Mouse (Mus musculus): ENCODE measurements around the gene Hacl1. TPM values are rescaled to one million over a fixed set of nuclear protein-coding genes. Genes with fewer than 3 reads are reported as not detected.

The Hacl1 gene
- polyA plus RNA-seq, 1 experiment, result 19.6 TPM

DNA sequence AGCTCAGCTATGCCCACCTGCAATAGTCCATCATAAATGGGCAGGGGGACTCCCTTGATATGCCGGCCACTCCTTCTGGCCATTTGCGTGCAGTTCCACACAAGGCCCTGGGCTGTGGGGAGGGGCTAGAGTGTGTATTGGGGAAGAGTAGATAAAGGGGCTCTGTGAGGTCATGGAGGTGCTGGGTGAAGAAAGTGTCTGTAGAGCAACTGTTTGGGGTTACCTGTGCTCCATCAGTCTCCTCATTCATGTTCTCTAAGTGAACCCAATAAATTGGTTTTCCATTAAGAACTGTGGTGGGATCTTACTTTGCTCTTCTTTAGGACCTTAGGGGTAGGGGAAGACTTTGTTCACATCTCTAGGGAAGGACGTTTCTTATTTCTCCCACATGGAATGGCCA lies 49.8 kb downstream of the Hacl1 start, which contains the start of gene Colq:
Colq (minus strand) TSS at position 101 of the 400 bp plus-strand sequence.
- TF ChIP-seq CTCF (IDR thresholded peaks at IDR 0.05; ENCODE audit: control insufficient read depth, insufficient read depth, low read length) (no peak), POLR2A (IDR thresholded peaks at IDR 0.05; ENCODE audit: borderline replicate concordance, control insufficient read depth, low read depth, low read length) (no peak)
- 83% methylated on average over 3 of the region's 3 CpGs for WGBS
- Histone ChIP-seq H3K4me1 (ENCODE audit: control insufficient read depth, insufficient read depth, low read length) (no peaks in the 10 kb centered on the region; the same call in 1 of the 2 replicates), H3K27ac (ENCODE audit: control insufficient read depth, insufficient read depth, low read depth, low read length, poor library complexity) (no peak within 1 kb of the TSS), H3K4me3 (replicated peaks; ENCODE audit: control insufficient read depth, low read depth, low read length) (no peak within 1 kb of the TSS)

DNA sequence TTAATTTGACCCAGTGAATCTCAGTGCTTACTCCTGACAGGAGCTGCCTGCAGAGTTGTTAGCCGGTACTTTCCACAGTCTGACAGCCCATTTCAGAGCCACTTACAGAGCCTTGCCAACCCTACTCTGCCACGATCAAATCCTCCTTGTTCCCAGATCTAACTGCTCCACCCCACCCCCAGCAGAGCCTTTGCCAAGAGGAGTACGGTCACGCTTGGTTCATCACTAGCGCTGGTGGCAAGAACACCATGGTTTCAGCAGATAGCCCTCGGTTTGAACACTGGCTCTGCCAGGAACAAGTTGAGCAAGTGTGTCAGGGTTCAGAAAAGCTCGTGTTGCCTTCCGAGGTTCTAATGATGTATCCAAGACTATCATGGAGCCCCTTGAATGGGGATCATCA lies 54.6 kb downstream of the Hacl1 start:
- TF ChIP-seq CTCF (IDR thresholded peaks at IDR 0.05; ENCODE audit: control insufficient read depth, insufficient read depth, low read length), result no peak
- no peak for TF ChIP-seq POLR2A (IDR thresholded peaks at IDR 0.05; ENCODE audit: borderline replicate concordance, control insufficient read depth, low read depth, low read length)
- Histone ChIP-seq H3K4me1 (ENCODE audit: control insufficient read depth, insufficient read depth, low read length) (no peaks in the 10 kb centered on the region; the same call in 1 of the 2 replicates), H3K4me3 (replicated peaks; ENCODE audit: control insufficient read depth, low read depth, low read length) (no peak overlapping the region), H3K27ac (ENCODE audit: control insufficient read depth, insufficient read depth, low read depth, low read length, poor library complexity) (no peak overlapping the region)
- WGBS, result 79% methylated on average over 8 of the region's 8 CpGs

DNA sequence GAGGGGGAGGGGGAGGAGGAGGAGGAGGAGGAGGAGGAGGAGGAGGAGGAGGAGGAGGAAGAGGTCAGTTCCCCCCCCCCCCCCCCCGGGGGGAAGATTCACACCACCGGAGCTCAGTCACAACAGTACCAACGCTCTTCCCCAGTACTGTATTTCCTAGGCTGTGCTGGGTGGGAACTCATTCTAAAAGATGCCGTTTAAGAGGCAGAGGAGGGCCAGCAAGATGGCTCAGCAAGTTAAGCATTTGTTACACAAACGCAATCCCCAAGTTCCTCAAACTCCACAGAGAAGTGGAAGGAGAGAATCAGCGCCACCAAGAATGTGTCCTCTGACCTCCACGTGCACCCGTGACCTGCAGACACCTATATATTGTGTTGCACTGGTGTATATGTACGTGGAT lies 58.0 kb downstream of the Hacl1 start:
- no peaks in the 10 kb centered on the region; the same call in 1 of the 2 replicates for H3K4me1 ChIP-seq (ENCODE audit: control insufficient read depth, insufficient read depth, low read length)
- 31% methylated on average over 9 of the region's 9 CpGs for WGBS
- TF ChIP-seq POLR2A (IDR thresholded peaks at IDR 0.05; ENCODE audit: borderline replicate concordance, control insufficient read depth, low read depth, low read length), result no peak
- no peak for TF ChIP-seq CTCF (IDR thresholded peaks at IDR 0.05; ENCODE audit: control insufficient read depth, insufficient read depth, low read length)
- H3K27ac ChIP-seq (ENCODE audit: control insufficient read depth, insufficient read depth, low read depth, low read length, poor library complexity), result no peak overlapping the region
- no peak overlapping the region for H3K4me3 ChIP-seq (replicated peaks; ENCODE audit: control insufficient read depth, low read depth, low read length)

DNA sequence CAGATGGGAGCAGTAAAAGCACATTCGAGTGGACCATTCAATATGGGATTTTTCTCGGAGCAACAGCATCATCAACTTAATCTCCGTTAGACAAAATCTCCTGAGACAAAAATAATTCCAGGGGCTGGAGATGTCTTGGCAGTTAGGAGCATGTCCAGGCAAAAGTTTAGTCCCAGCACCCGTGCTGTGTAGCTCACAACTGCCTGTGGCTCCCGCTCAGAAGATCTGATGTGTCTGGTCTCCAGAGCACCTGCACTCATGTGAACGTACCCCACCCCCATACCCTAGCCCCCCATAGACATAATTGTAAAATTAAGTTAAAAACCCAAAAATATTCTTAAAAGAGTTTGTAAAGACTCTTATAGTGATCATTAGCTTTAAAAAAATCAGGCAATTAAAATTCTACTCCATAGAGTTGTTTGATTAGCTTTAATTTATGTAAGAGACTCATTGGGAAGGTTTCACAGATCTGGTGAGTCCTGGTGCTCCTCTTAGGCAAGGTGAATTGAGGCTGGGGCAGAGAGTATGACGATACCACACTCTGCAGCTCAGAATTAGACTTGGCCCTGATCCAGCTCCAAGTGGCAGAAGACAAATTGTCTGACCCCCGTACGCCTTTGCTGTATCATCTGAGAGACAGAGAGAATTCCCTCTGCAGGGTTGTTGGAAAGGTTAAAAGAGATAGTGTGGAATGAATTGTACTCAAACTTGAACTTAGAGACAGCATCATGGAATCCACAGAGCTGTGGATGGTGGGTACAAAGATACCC lies 62.9 kb downstream of the Hacl1 start:
- no peak overlapping the region for H3K4me3 ChIP-seq (replicated peaks; ENCODE audit: control insufficient read depth, low read depth, low read length)
- WGBS, result 69% methylated on average over 9 of the region's 9 CpGs
- H3K4me1 ChIP-seq (ENCODE audit: control insufficient read depth, insufficient read depth, low read length), result peaks cover 2% of the 10 kb centered on the region
- no peak overlapping the region for H3K27ac ChIP-seq (ENCODE audit: control insufficient read depth, insufficient read depth, low read depth, low read length, poor library complexity)
- TF ChIP-seq CTCF (IDR thresholded peaks at IDR 0.05; ENCODE audit: control insufficient read depth, insufficient read depth, low read length) (no peak), POLR2A (IDR thresholded peaks at IDR 0.05; ENCODE audit: borderline replicate concordance, control insufficient read depth, low read depth, low read length) (no peak)

DNA sequence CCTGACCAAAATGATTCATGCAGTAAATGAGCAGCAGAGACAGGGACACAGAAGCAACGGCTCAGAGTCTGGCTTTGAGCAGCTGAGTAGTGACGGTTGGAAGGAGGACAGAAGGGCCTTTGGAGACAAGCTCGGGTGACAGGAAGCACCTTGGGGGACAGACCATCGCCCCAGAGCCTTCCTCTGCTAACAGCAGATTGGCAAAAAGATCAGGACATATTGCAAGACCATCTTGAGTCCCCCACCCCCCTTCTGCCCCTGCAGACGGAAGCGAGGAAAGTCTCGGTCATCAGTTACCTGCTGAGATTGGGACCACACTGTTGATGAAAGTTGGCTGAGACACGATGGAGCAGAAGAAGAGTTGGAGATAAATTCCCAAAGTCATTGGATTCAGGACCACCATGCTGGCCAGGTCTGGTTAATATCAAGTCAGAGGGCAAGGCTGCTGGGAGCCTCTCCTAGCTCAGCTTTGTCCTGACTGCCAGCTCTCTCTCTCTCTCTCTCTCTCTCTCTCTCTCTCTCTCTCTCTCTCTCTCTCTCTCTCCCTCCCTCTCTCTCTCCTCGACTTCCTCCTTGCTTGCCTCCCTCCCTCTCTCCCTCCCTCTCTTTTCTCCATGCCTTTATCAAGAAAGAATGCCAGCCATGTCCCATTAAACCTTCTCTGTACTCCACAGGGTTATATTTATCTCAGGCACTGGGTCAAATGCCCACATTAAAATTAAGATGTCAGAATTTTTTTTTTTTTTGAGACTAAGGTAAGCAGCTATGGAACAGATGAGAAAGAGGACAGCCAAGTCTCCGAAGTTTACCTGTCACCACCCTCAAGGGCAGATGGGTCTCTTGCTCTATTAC lies 64.0 kb downstream of the Hacl1 start:
- Histone ChIP-seq H3K27ac (ENCODE audit: control insufficient read depth, insufficient read depth, low read depth, low read length, poor library complexity) (no peak overlapping the region; the same call in 1 of the 2 replicates), H3K4me3 (replicated peaks; ENCODE audit: control insufficient read depth, low read depth, low read length) (peak overlapping the region; percentile 5), H3K4me1 (ENCODE audit: control insufficient read depth, insufficient read depth, low read length) (peaks cover 2% of the 10 kb centered on the region)
- 13% methylated on average over 10 of the region's 10 CpGs for WGBS
- TF ChIP-seq POLR2A (IDR thresholded peaks at IDR 0.05; ENCODE audit: borderline replicate concordance, control insufficient read depth, low read depth, low read length), result no peak
- no peak for TF ChIP-seq CTCF (IDR thresholded peaks at IDR 0.05; ENCODE audit: control insufficient read depth, insufficient read depth, low read length)

DNA sequence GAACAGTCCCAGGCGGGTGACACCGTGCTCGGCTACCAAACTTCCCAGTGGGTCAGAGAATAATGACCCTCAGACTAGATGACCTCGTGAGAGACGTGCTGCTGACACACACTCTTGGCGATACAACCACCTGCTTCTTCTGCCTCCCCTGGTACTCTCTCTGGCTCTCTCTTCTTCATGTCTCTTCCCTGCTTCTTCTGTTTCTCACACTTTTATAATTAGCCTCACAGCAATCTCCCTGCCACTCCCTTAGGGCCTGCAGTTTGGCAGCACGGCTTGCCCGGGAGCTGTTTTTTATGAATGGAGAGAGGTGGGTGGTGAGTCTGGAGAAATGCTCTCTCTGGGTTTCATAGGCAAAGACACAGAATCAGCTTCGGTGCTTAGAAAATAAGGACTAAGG lies 65.2 kb downstream of the Hacl1 start:
- no peak for TF ChIP-seq POLR2A (IDR thresholded peaks at IDR 0.05; ENCODE audit: borderline replicate concordance, control insufficient read depth, low read depth, low read length)
- no peak for TF ChIP-seq CTCF (IDR thresholded peaks at IDR 0.05; ENCODE audit: control insufficient read depth, insufficient read depth, low read length)
- WGBS, result 74% methylated on average over 9 of the region's 9 CpGs
- Histone ChIP-seq H3K4me3 (replicated peaks; ENCODE audit: control insufficient read depth, low read depth, low read length) (no peak overlapping the region), H3K27ac (ENCODE audit: control insufficient read depth, insufficient read depth, low read depth, low read length, poor library complexity) (no peak overlapping the region), H3K4me1 (ENCODE audit: control insufficient read depth, insufficient read depth, low read length) (peaks cover 2% of the 10 kb centered on the region)

DNA sequence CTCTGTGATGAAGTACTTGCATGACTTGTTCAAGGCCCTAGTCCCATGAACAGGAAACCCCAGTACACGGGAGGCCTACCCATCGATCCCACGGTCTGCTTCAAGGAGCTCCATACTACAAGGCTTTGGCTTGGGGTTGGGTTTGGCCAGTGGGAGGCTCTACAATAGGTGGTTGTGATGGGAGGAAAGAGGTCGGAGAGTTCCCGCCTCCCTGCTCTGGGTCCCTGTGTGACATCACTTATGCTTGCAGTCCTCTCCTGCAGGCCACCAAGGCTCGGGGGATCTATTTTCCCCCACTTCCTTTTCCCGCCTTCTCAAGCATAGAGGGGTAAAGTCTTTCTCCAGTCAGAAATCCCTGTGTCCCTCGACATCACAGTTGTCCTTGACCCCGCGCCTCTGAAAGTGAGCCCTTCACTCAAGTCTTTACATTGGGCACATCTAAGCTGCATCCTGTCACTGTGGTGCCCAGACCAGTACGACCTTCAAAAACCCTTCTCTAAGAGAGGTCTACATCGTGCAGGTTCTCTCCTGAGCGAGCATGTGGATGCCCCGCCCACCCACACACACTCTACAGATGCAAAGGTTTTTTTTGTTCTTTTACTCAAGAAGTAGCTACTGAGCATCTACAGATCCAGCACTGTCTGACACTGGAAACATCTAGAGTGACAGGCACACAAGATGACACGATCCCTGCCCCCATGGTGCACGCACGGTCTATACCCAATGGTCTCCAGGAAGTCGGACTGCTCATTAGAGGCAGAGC lies 66.0 kb downstream of the Hacl1 start:
- 71% methylated on average over 18 of the region's 18 CpGs for WGBS
- H3K4me3 ChIP-seq (replicated peaks; ENCODE audit: control insufficient read depth, low read depth, low read length), result no peak overlapping the region
- H3K27ac ChIP-seq (ENCODE audit: control insufficient read depth, insufficient read depth, low read depth, low read length, poor library complexity), result no peak overlapping the region
- TF ChIP-seq POLR2A (IDR thresholded peaks at IDR 0.05; ENCODE audit: borderline replicate concordance, control insufficient read depth, low read depth, low read length) (no peak), CTCF (IDR thresholded peaks at IDR 0.05; ENCODE audit: control insufficient read depth, insufficient read depth, low read length) (no peak)
- H3K4me1 ChIP-seq (ENCODE audit: control insufficient read depth, insufficient read depth, low read length), result peaks cover 2% of the 10 kb centered on the region
